Mouse (Mus musculus) liver, adult 2 months (tissue): ENCODE measurements around the gene Syt16.

Experiments used
- CTCF ChIP-seq: fragments of 200-500 bp; IDR thresholded peaks from 2 replicates; pipeline ENCODE4 v1.5.1; 2011; ENCODE audit warnings: low read depth, low read length, control low read depth
- POLR2A ChIP-seq: fragments of 200-500 bp; IDR thresholded peaks from 2 replicates; pipeline ENCODE4 v1.6.1; 2011; ENCODE audit warnings: low read length, control low read depth; ENCODE audit not compliant: insufficient read depth; ENCODE audit errors: extremely low read depth

DNA sequence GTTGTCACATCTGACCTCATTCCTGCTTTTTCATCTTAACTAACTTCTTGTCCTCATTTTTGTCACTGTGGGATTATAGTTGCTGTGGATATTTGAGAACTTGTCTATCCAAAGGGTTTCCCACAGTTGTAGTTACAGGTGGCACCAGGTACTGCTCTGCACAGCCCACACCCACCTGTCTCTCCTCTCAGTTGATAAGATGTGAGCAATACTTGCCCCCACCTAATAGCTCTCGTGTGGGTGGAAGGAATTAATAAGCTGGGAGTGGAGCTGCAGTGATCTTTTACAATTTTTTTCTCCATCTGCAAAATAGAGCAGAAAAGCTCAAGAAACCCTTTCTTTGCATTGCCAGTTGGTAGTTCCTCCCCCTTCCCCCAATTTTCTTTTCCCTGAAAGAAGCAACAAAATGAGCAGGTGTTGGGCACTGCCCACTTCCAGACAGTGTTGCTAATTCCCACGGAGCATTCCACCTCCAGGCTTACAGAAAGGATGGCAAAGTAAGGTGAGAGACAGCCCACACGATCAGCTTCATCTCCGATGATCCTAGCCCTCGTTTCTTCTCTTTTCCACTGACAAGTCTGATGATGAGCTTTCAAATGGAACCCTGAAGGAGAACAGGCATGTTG lies 218.8 kb downstream of the Syt16 start:
- TF ChIP-seq CTCF (no peak), POLR2A (no peak)
